Mouse (Mus musculus): ENCODE results near the gene Casz1. TPM values are rescaled to one million over a fixed set of nuclear protein-coding genes. Genes with fewer than 3 reads are reported as not detected.

The Casz1 gene
- total and polyA plus RNA-seq, 3 experiments: 21.2 to 47.0 (median 42.5) TPM

DNA sequence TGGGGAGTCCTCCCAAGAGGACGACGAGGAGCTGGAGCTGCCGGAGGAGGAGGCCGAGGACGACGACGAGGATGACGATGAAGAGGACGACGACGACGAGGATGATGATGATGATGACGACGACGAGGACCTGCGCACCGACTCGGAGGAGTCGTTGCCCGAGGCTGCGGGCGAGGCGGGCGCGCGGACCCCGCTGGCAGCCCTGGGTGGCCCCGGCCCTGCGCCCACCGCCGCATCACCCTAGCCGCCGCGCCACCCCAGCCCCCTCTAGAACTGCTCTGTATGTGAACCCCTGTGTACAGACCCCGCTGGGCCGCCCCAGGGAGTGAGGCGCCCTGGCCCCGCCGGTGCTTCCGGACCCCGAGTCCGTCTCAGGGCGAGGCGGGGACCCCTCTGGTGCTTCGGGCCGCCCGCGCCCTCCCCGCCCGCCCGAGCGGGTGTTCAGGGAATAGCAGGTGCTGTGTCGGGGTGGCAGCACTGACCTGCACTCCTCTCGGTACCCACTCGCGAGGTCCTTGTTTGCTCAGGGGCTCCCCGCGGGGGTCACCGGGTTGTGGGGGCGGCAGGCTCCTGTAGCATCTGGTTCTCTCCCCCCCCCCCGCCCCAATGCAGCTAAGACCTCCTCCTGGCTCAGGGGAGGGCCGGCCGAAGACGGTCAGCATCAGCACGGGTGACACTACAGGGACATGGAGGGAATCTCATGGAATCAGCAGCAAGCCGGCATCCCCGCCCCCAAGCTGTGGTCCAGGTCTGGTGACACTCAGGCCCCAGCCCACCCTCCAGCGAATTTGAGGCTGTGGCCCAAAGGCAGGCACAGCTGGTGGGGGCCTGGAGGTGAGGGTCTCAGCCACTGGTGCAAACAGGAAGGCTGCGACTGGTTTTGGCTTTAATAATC is 148.3 kb downstream of the Casz1 start:
- no peak overlapping the region for H3K4me3 ChIP-seq
- no peak overlapping the region for H3K27ac ChIP-seq
- TF ChIP-seq CTCF (IDR thresholded peaks at IDR 0.05): no peak
- TF ChIP-seq POLR2A (IDR thresholded peaks at IDR 0.05; ENCODE audit: insufficient read depth, low read depth, low read length): no peak
- no peak for TF ChIP-seq EP300 (IDR thresholded peaks at IDR 0.05; ENCODE audit: insufficient read depth, low read depth, low read length)
- no peaks in the 10 kb centered on the region for H3K27me3 ChIP-seq (ENCODE audit: control insufficient read depth, insufficient read depth, low read length)
- no peaks in the 10 kb centered on the region for H3K79me2 ChIP-seq (replicated peaks; ENCODE audit: control insufficient read depth, insufficient read depth, low read length)
- no peak for DNase-seq
- intact Hi-C loops (cut with DNase I): loop anchor here (5.0 kb wide), 1 partner anchor 75 kb away; no protein-coding TSS in a partner anchor
- WGBS: 49% methylated on average over 54 of the region's 69 CpGs
- no peak overlapping the region for H3K9ac ChIP-seq (ENCODE audit: low read depth, low read length)
- H3K4me1 ChIP-seq (ENCODE audit: control insufficient read depth, insufficient read depth, low read length): peaks cover 11% of the 10 kb centered on the region
- no peaks in the 10 kb centered on the region for H3K36me3 ChIP-seq (ENCODE audit: control insufficient read depth, insufficient read depth, low read length)

DNA sequence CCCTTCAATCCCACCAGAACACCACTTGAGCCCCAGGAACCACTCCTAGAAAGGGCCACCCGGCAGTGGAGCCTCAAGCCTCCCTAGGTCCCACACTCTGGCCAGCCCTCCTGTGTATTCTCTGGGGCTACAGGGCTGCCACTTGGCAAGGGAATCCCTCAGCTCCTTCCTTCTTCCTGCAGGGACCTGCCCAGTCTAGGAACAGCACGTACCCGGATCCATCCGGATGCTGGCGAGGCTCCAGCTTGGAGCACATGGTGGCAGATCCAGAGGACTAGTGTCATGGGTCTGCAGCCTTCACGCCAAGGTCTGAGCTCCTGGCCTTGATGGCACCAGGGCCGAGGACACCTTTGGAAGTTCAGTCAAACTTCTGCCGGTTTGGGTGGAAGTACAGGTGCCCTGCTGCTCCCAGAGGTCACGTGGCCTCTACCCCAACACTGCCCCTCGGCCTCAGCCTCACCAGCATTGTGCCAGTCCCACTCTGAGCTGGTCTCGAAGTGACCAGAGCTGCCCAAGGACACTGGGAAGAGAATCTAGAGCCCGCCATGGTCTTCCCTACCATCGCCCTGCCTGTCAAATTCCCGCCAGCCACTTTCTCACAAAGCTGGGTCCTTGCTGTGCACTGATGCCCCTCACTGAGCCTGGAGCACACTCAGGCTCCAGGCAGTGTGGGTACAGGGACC is 151.0 kb downstream of the Casz1 start:
- intact Hi-C loops (cut with DNase I): no loop called here
- no peaks in the 10 kb centered on the region for H3K36me3 ChIP-seq (ENCODE audit: control insufficient read depth, insufficient read depth, low read length)
- H3K79me2 ChIP-seq (replicated peaks; ENCODE audit: control insufficient read depth, insufficient read depth, low read length): no peaks in the 10 kb centered on the region
- 50% methylated on average over 14 of the region's 14 CpGs for WGBS
- H3K4me3 ChIP-seq: no peak overlapping the region
- H3K9ac ChIP-seq (ENCODE audit: low read depth, low read length): no peak overlapping the region
- DNase-seq: peak; percentile 83 to 87
- H3K27me3 ChIP-seq (ENCODE audit: control insufficient read depth, insufficient read depth, low read length): no peaks in the 10 kb centered on the region
- TF ChIP-seq CTCF (IDR thresholded peaks at IDR 0.05) (no peak), EP300 (IDR thresholded peaks at IDR 0.05; ENCODE audit: insufficient read depth, low read depth, low read length) (peak; percentile 88), POLR2A (IDR thresholded peaks at IDR 0.05; ENCODE audit: insufficient read depth, low read depth, low read length) (0 out of 2 replicates have a peak, but pooled peaks have one; percentile 17)
- H3K4me1 ChIP-seq (ENCODE audit: control insufficient read depth, insufficient read depth, low read length): peaks cover 11% of the 10 kb centered on the region
- peak overlapping the region; percentile 13 for H3K27ac ChIP-seq

DNA sequence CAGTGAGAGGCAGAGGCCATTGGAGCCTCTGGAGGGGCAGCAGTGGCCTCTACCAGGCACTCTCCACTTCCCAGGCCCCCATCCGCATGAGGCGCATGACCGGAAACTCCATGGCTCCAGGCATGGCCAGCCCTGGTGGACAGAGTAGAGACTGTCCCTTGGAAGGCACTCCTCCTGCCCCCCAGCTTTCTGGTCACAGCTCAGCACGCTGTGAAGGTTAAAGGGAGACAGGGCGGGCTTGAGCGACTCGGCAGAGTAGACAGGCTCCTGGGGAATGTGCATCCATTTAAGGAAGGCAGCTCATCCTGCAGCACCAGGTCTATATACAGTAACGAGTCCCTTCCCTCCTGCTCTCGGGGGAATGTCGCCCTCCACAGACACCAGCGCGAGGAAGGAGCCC is 155.8 kb downstream of the Casz1 start:
- Histone ChIP-seq H3K36me3 (ENCODE audit: control insufficient read depth, insufficient read depth, low read length) (no peaks in the 10 kb centered on the region), H3K79me2 (replicated peaks; ENCODE audit: control insufficient read depth, insufficient read depth, low read length) (no peaks in the 10 kb centered on the region), H3K4me3 (peak overlapping the region; percentile 22), H3K4me1 (ENCODE audit: control insufficient read depth, insufficient read depth, low read length) (peaks cover 5% of the 10 kb centered on the region), H3K27ac (peak overlapping the region; percentile 65), H3K9ac (ENCODE audit: low read depth, low read length) (peak overlapping the region; percentile 52; the same call in 1 of the 2 replicates), H3K27me3 (ENCODE audit: control insufficient read depth, insufficient read depth, low read length) (no peaks in the 10 kb centered on the region)
- intact Hi-C loops (cut with DNase I): loop anchor here (5.0 kb wide), 1 partner anchor 218 kb away; no protein-coding TSS in a partner anchor
- peak in 1 of 2 experiments; percentile 53 for DNase-seq
- 57% methylated on average over 12 of the region's 12 CpGs for WGBS
- TF ChIP-seq EP300 (IDR thresholded peaks at IDR 0.05; ENCODE audit: insufficient read depth, low read depth, low read length) (0 out of 2 replicates have a peak, but pooled peaks have one; percentile 24), CTCF (IDR thresholded peaks at IDR 0.05) (peak; percentile 51), POLR2A (IDR thresholded peaks at IDR 0.05; ENCODE audit: insufficient read depth, low read depth, low read length) (0 out of 2 replicates have a peak, but pooled peaks have one; percentile 32)

DNA sequence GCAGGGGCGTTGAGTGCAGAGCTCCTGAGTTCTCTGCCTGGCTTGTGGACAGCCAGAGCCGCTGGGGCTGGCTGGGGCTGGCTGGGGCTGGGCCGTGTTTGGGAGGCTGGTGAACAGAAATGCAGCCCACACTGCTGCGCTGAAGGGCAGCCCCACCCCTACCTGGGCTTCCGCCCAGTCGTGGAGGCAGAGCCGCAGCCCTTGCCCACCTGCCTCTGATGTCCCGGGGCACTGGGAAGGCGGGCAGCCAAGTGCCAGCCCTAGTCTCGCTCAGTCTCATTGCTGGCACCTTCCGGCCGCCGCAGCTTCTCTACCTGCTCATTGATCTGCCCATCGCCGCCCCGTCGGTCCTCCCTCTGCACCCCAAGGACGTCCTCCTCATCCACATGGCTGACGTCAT is 156.9 kb downstream of the Casz1 start:
- no peak for TF ChIP-seq EP300 (IDR thresholded peaks at IDR 0.05; ENCODE audit: insufficient read depth, low read depth, low read length)
- TF ChIP-seq POLR2A (IDR thresholded peaks at IDR 0.05; ENCODE audit: insufficient read depth, low read depth, low read length): no peak
- TF ChIP-seq CTCF (IDR thresholded peaks at IDR 0.05): no peak
- intact Hi-C loops (cut with DNase I): loop anchor here (5.0 kb wide), 1 partner anchor 219 kb away; no protein-coding TSS in a partner anchor
- DNase-seq: no peak
- Histone ChIP-seq H3K27me3 (ENCODE audit: control insufficient read depth, insufficient read depth, low read length) (no peaks in the 10 kb centered on the region), H3K9ac (ENCODE audit: low read depth, low read length) (peak overlapping the region; percentile 34), H3K27ac (peak overlapping the region; percentile 65), H3K79me2 (replicated peaks; ENCODE audit: control insufficient read depth, insufficient read depth, low read length) (no peaks in the 10 kb centered on the region), H3K4me3 (no peak overlapping the region; the same call in 1 of the 2 replicates), H3K36me3 (ENCODE audit: control insufficient read depth, insufficient read depth, low read length) (no peaks in the 10 kb centered on the region), H3K4me1 (ENCODE audit: control insufficient read depth, insufficient read depth, low read length) (no peaks in the 10 kb centered on the region)
- 67% methylated on average over 19 of the region's 19 CpGs for WGBS

DNA sequence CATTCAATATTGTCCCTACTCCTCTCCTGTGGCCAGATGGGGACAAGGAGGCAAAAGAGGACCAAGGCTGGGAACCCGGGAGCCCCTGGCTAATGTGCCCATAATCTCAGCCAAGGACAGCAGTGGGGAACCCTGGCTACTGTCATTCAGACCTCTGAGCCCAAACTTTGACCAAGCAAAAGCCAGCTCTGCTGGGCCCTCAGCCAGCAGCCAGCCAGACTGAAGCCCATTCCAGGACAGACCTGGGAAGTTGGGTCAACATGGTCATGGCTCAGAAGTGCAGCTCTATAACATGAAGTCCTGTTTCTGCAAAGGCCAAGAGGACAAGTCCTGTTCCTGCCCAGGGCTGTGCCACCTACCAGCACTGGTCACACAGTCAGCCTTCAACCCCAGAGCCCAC is 157.9 kb downstream of the Casz1 start:
- intact Hi-C loops (cut with DNase I): loop anchor here (5.0 kb wide), 1 partner anchor 220 kb away; no protein-coding TSS in a partner anchor
- no peak for TF ChIP-seq POLR2A (IDR thresholded peaks at IDR 0.05; ENCODE audit: insufficient read depth, low read depth, low read length)
- no peak for TF ChIP-seq EP300 (IDR thresholded peaks at IDR 0.05; ENCODE audit: insufficient read depth, low read depth, low read length)
- no peak for TF ChIP-seq CTCF (IDR thresholded peaks at IDR 0.05)
- no peaks in the 10 kb centered on the region for H3K4me1 ChIP-seq (ENCODE audit: control insufficient read depth, insufficient read depth, low read length)
- H3K27me3 ChIP-seq (ENCODE audit: control insufficient read depth, insufficient read depth, low read length): no peaks in the 10 kb centered on the region
- no peak overlapping the region for H3K4me3 ChIP-seq
- WGBS: 57% methylated on average over 1 of the region's 1 CpGs
- H3K79me2 ChIP-seq (replicated peaks; ENCODE audit: control insufficient read depth, insufficient read depth, low read length): no peaks in the 10 kb centered on the region
- H3K9ac ChIP-seq (ENCODE audit: low read depth, low read length): no peak overlapping the region
- H3K27ac ChIP-seq: no peak overlapping the region
- no peak for DNase-seq
- no peaks in the 10 kb centered on the region for H3K36me3 ChIP-seq (ENCODE audit: control insufficient read depth, insufficient read depth, low read length)

Measured in heart, adult 2 months (tissue).